Mouse (Mus musculus): ENCODE measurements around the gene Phf10. TPM values are rescaled to one million over a fixed set of nuclear protein-coding genes. Genes with fewer than 3 reads are reported as not detected.

Phf10 gene
- polyA plus RNA-seq, 1 experiment from 2014 or later, result 23.7 TPM

Other genes with a start within 250 kb of the Phf10 start
- gene Wdr27, start 18.1 kb downstream of the Phf10 start, polyA plus RNA-seq (2014; fragmentation: Nextera tagmentation; extraction: Ambion mirVana), result 5.8 and 8.7 TPM in 2 replicates
- gene 1600012H06Rik, start 18.1 kb downstream of the Phf10 start, polyA plus RNA-seq (2014; fragmentation: Nextera tagmentation; extraction: Ambion mirVana), result 29.3 and 33.3 TPM in 2 replicates
- gene 9030025P20Rik, start 17.2 kb upstream of the Phf10 start, polyA plus RNA-seq (2014; fragmentation: Nextera tagmentation; extraction: Ambion mirVana), result 5.0 and 8.2 TPM in 2 replicates
- 0.62 and 0.78 TPM in 2 replicates for gene Gm3417, start 17.5 kb upstream of the Phf10 start, polyA plus RNA-seq (2014; fragmentation: Nextera tagmentation; extraction: Ambion mirVana)
- 6.7 and 7.0 TPM in 2 replicates for gene Gm3435, start 48.9 kb upstream of the Phf10 start, polyA plus RNA-seq (2014; fragmentation: Nextera tagmentation; extraction: Ambion mirVana)
- 54.7 and 67.5 TPM in 2 replicates for gene Ermard, start 79.9 kb upstream of the Phf10 start, polyA plus RNA-seq (2014; fragmentation: Nextera tagmentation; extraction: Ambion mirVana)
- gene Tcte3, start 80.2 kb upstream of the Phf10 start, polyA plus RNA-seq (2014; fragmentation: Nextera tagmentation; extraction: Ambion mirVana), result 0.65 TPM in 1 of 2 replicates, not detected in the other
- gene Gm3448, start 80.3 kb upstream of the Phf10 start, polyA plus RNA-seq (2014; fragmentation: Nextera tagmentation; extraction: Ambion mirVana), result 2.8 and 4.2 TPM in 2 replicates